Mouse (Mus musculus): ENCODE measurements around the gene Hif3a. TPM values are rescaled to one million over a fixed set of nuclear protein-coding genes. Genes with fewer than 3 reads are reported as not detected.
A peak's percentile ranks its signal among the peaks of the same experiment; 100 is the strongest.
"Not testable (repeated sequence)": the region's sequence is repeated elsewhere in the genome, so short reads cannot be mapped to it uniquely, and the experiment has no call there.

The Hif3a gene
- polyA plus RNA-seq (2016; fragmentation: Nextera tagmentation; extraction: Ambion mirVana) = 4.3 and 5.1 TPM in 2 replicates

DNA sequence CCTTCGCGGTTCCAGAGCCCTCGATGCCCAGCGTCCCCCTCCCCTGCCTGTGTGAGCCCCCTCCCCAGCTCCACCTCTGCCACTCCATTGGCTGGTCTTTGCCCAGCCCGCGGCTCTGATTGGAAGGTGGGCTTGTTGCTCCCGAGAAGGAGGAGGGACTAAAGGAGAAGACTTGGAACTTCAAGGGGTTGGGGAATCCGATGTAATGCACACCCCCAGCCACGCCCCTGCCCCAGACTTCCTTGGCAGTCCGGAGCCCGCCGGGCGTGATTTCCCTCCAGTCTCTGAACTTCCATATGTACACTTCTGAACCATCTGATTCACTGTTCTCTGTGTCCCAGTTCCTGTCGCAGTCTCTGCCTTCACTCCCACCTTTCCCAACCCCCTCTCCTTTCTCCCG, at the start of gene Hif3a:
Gene Hif3a, minus strand, starts transcription at position 39 of the 400 bp plus-strand sequence.
- Histone ChIP-seq H3K4me1 (peaks cover 35% of the 10 kb centered on the region), H3K4me3 (peak within 1 kb of the TSS; percentile 57), H3K27me3 (ENCODE audit: low read depth, poor library complexity, severe bottlenecking) (peaks cover 35% of the 10 kb centered on the region), H3K9me3 (replicated peaks) (no peaks in the 10 kb centered on the region), H3K36me3 (no peaks in the 10 kb centered on the region), H3K27ac (replicated peaks) (peak within 1 kb of the TSS; percentile 69)
- under 1% methylated on average over 15 of the region's 15 CpGs for WGBS
- peak; percentile 85 for DNase-seq (ENCODE audit: low spot score)

DNA sequence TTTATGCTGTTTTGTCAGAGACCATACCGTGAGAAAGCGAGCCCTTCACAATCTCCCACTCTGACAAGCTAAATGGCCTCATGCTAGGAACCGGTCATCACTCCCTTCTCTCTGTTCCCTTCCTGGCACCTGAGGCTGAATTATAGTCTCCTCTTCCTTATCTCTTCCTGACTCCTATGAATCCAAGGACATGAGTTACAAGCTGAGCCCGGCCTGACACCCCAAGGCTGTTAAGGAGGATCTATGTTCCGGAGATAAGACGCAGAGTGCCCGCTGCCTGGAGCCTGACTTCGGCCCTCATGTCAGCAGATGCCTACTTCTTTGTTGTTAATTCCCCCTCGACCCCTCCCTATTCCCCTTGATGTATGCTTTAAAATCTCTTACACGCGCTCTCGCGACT, 39.4 kb upstream of the Hif3a start:
- H3K27me3 ChIP-seq (ENCODE audit: low read depth, poor library complexity, severe bottlenecking); H3K36me3 ChIP-seq; H3K9me3 ChIP-seq (replicated peaks); H3K27ac ChIP-seq (replicated peaks); DNase-seq (ENCODE audit: low spot score); H3K4me1 ChIP-seq; H3K4me3 ChIP-seq: not testable (repeated sequence)
- WGBS = 91% methylated on average over 13 of the region's 13 CpGs

DNA sequence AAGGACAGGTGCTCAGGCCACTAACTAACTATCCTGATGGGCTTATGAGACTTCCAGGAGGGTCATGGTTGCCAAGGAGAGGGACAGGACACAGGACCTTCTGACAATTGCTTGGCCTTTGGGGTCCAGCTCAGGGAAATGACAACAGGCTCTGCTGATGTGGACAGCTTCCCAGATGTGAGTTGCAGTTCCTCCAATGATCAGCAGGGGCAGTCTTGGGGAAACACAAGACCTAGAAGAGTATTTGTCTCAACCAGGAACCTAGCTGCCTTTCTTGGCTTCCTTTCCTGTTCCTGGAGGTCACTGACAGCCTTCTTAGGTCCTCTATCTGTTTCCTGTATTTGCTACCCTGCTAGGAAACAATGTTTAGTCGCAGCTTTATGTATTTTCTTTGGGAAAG, 29.1 kb upstream of the Hif3a start:
- DNase-seq (ENCODE audit: low spot score) = no peak
- no peak overlapping the region for H3K4me3 ChIP-seq
- peaks cover 11% of the 10 kb centered on the region; the same call in 1 of the 2 replicates for H3K9me3 ChIP-seq (replicated peaks)
- H3K27ac ChIP-seq (replicated peaks) = no peak overlapping the region
- 10% methylated on average over 1 of the region's 1 CpGs for WGBS
- no peaks in the 10 kb centered on the region for H3K4me1 ChIP-seq
- no peaks in the 10 kb centered on the region for H3K27me3 ChIP-seq (ENCODE audit: low read depth, poor library complexity, severe bottlenecking)
- no peaks in the 10 kb centered on the region for H3K36me3 ChIP-seq

DNA sequence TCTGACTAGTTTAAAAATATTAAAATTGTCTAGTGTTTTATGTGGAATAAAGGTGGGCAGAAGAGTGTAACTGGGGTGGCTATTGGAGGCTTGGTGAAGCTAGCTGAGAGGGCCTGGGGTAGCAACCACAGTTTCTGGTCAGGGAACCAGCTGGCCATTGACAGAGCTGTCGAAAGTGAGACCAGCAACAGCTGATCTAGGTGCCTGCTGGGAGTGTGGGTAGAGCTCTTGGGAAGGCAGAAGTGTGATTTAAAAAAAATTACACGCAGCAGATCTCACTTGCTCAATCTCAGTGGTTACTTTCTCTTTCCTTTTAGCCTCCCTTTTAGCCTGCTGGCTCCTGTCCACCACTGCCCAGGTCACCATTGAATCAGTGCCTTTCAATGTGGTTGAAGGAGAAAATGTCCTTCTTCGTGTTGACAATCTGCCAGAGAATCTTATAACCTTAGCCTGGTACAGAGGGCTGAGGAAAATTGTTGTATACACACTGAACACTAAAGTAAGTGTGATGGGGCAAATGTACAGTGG, 27.9 kb upstream of the Hif3a start:
- no peak for DNase-seq (ENCODE audit: low spot score)
- Histone ChIP-seq H3K9me3 (replicated peaks) (peaks cover 11% of the 10 kb centered on the region; the same call in 1 of the 2 replicates), H3K36me3 (no peaks in the 10 kb centered on the region), H3K27me3 (ENCODE audit: low read depth, poor library complexity, severe bottlenecking) (no peaks in the 10 kb centered on the region), H3K27ac (replicated peaks) (no peak overlapping the region), H3K4me3 (no peak overlapping the region), H3K4me1 (no peaks in the 10 kb centered on the region)
- 62% methylated on average over 3 of the region's 3 CpGs for WGBS

DNA sequence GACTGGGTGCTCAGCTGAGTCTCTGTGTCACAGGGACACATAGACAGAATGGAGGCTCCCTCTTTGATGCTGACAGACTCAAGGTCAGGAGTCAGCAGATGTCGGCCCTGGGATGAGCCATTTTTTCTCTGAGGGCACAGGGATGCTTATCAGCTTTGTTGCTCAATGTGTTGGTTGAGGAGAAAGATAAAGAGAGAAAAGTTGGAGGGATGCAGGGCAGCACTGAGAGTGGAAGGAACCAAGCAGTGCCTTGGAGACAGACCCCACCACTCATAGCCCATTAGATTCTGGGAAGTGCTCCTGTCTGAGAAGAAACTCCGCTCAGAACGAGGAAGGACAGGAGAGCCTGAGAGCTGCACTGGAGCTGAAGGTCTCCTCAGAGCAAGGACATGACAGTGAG, 25.5 kb upstream of the Hif3a start:
- peaks cover 11% of the 10 kb centered on the region; the same call in 1 of the 2 replicates for H3K9me3 ChIP-seq (replicated peaks)
- no peak for DNase-seq (ENCODE audit: low spot score)
- no peaks in the 10 kb centered on the region for H3K27me3 ChIP-seq (ENCODE audit: low read depth, poor library complexity, severe bottlenecking)
- 81% methylated on average over 3 of the region's 3 CpGs for WGBS
- H3K4me3 ChIP-seq = no peak overlapping the region
- H3K4me1 ChIP-seq = no peaks in the 10 kb centered on the region
- no peak overlapping the region for H3K27ac ChIP-seq (replicated peaks)
- no peaks in the 10 kb centered on the region for H3K36me3 ChIP-seq

DNA sequence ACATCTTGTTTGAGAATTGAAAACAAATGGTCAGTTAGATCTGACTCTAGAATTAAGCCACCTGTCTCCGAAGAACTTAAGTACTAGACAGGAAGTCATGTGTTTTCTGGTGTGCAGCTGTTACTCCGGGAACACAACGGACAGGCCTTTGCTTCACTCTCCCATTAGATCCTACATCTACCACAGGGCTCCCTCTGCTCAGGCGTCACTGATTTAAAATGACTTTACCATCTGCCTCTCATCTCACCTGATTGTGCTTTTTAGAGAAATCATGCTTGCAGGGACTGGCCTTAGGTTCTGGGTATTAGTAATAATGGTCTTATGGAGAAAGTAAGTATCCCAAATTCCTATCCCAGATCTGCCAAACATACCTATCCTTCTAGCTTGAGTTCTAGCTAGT, 20.5 kb upstream of the Hif3a start:
- DNase-seq (ENCODE audit: low spot score) = no peak
- WGBS = 83% methylated on average over 4 of the region's 4 CpGs
- no peak overlapping the region for H3K4me3 ChIP-seq

DNA sequence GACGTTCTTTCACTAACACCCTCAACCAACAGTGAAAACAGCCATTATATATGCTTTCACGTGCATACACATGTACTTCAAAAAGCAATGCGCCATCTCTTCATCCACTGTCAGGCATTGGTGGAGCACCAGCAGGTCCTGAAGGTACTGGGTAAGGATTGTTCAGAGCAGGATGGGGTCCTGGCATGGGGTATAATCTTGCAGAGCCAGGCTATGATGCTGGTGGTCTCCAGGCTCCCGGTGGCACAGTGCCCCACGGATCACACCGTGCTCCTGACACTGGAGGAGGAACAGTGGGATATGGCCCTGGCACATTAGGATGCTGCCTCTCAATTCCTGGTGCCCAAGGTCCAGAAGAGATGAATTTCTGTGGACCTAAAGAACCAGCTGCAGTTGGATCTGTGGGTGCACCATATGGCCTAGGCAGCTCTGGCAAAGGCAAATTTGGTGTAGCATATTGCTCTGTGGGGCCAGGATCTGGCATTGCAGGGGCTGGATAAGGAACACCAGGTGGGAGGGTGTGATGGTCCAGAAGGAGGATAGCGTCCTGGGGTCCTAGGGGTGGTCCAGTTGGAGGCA, 15.9 kb upstream of the Hif3a start:
- Histone ChIP-seq H3K9me3 (replicated peaks) (peaks cover 6% of the 10 kb centered on the region; the same call in 1 of the 2 replicates), H3K4me3 (no peak overlapping the region), H3K27ac (replicated peaks) (no peak overlapping the region), H3K27me3 (ENCODE audit: low read depth, poor library complexity, severe bottlenecking) (no peaks in the 10 kb centered on the region), H3K4me1 (no peaks in the 10 kb centered on the region), H3K36me3 (no peaks in the 10 kb centered on the region)
- WGBS = 89% methylated on average over 7 of the region's 7 CpGs
- no peak for DNase-seq (ENCODE audit: low spot score)

More for the DNA sequence above, 20.5 kb upstream of the Hif3a start:
- Histone ChIP-seq H3K4me1 (no peaks in the 10 kb centered on the region), H3K27me3 (ENCODE audit: low read depth, poor library complexity, severe bottlenecking) (no peaks in the 10 kb centered on the region), H3K27ac (replicated peaks) (no peak overlapping the region), H3K9me3 (replicated peaks) (peaks cover 3% of the 10 kb centered on the region; the same call in 1 of the 2 replicates), H3K36me3 (no peaks in the 10 kb centered on the region)

DNA sequence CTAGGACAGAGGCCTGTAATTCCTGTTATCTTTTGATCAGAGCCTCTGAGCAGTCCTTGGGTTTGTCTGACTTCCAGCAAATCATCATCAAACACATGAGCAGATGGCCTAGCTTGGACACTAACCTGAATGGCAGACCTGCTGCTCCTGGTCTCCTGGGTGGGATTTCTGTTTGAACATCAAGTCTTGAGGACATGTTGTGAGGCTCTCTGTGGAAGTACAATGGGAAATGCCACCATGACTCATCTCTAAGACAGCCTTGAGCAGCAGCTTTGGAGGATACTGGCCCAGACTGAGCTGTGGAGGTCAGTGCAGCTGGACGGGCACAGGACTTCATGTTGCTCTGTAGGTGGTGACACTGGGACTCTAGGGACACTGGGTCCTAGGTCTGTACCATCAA, 14.3 kb upstream of the Hif3a start:
- Histone ChIP-seq H3K9me3 (replicated peaks) (peaks cover 6% of the 10 kb centered on the region; the same call in 1 of the 2 replicates), H3K4me1 (no peaks in the 10 kb centered on the region), H3K27me3 (ENCODE audit: low read depth, poor library complexity, severe bottlenecking) (no peaks in the 10 kb centered on the region), H3K36me3 (no peaks in the 10 kb centered on the region), H3K27ac (replicated peaks) (no peak overlapping the region), H3K4me3 (no peak overlapping the region)
- 85% methylated on average over 1 of the region's 1 CpGs for WGBS
- DNase-seq (ENCODE audit: low spot score) = no peak

DNA sequence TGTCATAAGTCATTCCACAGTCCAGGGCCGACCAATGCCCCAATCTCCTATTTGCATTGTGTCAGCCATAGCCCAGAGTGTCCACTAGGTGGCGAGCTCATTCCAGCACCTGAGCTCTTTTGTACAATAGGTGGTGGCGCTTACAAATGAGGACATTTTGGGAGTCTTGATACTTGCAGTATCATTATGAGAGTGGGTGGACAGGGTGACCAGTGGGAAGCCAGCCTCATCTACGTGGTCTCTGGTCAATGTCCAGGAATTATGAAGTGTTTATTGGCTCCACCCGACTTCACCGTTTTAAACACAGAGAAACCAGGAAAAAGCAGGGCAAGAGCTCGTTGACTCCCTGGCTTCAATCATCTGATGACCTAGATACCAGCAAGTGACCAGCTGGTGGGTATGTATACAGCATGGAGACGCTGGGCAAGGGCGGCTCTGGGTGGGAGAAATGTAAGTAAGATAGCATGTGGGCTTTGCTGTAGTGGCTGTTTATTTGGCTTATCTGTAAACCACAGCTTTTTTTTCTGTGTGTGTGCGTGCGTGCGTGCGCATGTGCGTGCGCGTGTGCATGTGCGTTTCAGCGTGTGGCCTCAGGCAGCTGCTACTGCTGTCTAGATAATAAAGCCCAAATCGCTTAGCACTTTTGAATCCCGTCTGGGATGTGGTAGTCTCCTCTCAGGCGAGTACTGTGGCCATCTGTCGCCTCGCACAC, 11.8 kb upstream of the Hif3a start, which contains the start of gene Psg16:
Gene Psg16, plus strand, starts transcription at position 137 of the 712 bp plus-strand sequence.
- DNase-seq (ENCODE audit: low spot score) = peak; percentile 66
- no peak within 1 kb of the TSS for H3K4me3 ChIP-seq
- WGBS = 75% methylated on average over 23 of the region's 23 CpGs

DNA sequence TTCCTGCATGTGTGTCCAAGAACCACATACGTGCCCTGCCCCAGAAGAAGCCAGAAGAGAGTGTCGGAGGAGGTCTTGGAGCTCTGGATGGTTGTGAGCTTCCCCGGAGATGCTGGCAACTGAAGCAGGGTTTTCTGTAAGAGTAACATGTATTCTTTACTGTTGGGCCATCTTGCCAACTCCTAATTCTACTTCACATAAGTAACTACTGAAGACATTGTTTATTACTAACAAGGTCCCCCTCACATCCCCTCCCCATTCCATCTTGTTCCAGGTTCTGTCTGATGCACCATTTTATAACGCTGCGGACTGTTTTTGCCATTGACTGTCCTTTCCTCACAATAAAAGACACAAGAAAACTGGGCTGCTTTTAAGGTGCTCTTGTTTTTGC, 11.3 kb upstream of the Hif3a start:
- WGBS = 56% methylated on average over 5 of the region's 5 CpGs
- Histone ChIP-seq H3K36me3 (no peaks in the 10 kb centered on the region), H3K27ac (replicated peaks) (no peak overlapping the region), H3K27me3 (ENCODE audit: low read depth, poor library complexity, severe bottlenecking) (no peaks in the 10 kb centered on the region), H3K4me1 (no peaks in the 10 kb centered on the region), H3K9me3 (replicated peaks) (peaks cover 6% of the 10 kb centered on the region; the same call in 1 of the 2 replicates), H3K4me3 (no peak overlapping the region)
- DNase-seq (ENCODE audit: low spot score) = no peak

More for the DNA sequence above, 11.8 kb upstream of the Hif3a start, which contains the start of gene Psg16:
- Histone ChIP-seq H3K27me3 (ENCODE audit: low read depth, poor library complexity, severe bottlenecking) (no peaks in the 10 kb centered on the region), H3K36me3 (no peaks in the 10 kb centered on the region), H3K27ac (replicated peaks) (no peak within 1 kb of the TSS), H3K4me1 (no peaks in the 10 kb centered on the region), H3K9me3 (replicated peaks) (peaks cover 6% of the 10 kb centered on the region; the same call in 1 of the 2 replicates)

DNA sequence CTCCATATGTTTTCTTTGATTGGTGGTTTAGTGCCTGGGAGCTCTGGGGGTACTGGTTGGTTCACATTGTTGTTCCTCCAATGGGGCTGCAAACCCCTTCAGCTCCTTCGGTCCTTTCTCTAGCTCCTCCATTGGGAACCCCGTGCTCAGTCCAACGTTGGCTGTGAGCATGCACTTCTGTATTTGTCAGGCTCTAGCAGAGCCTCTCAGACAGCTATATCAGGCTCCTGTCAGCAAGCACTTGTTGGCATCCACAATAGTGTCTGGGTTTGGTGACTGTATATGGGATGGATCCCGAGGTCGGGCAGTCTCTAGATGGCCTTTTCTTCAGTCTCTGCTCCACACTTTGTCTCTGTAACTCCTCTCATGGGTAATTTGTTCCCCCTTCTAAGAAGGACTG, 5.4 kb upstream of the Hif3a start:
- WGBS = 69% methylated on average over 5 of the region's 5 CpGs

DNA sequence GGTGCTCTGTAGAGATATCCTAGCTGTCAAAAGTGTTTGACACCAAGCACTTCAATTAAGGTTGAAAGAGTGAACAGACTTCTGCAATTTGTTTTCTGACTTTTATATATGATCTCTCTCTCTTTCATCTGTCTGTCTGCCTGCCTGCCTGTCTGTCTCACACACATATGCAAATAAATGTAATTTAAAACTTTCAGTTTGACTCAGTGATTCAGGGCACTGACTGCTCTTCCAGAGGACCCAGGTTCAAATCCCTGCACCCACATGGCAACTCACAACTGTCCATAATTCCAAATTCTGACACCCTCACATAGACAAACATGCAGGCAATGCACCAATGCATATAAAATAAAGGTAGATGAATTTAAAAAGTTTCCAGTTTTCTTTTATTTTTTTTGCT, 4.8 kb upstream of the Hif3a start:
- no peak for DNase-seq (ENCODE audit: low spot score)
- no peak overlapping the region for H3K4me3 ChIP-seq
- H3K4me1 ChIP-seq = peaks cover 9% of the 10 kb centered on the region
- no peak overlapping the region for H3K27ac ChIP-seq (replicated peaks)
- no peaks in the 10 kb centered on the region for H3K9me3 ChIP-seq (replicated peaks)
- H3K27me3 ChIP-seq (ENCODE audit: low read depth, poor library complexity, severe bottlenecking) = peaks cover 12% of the 10 kb centered on the region
- H3K36me3 ChIP-seq = no peaks in the 10 kb centered on the region

More for the DNA sequence above, 5.4 kb upstream of the Hif3a start:
- not testable (repeated sequence) for H3K4me3 ChIP-seq; DNase-seq (ENCODE audit: low spot score); H3K27ac ChIP-seq (replicated peaks); H3K4me1 ChIP-seq; H3K9me3 ChIP-seq (replicated peaks); H3K36me3 ChIP-seq
- peaks cover 11% of the 10 kb centered on the region for H3K27me3 ChIP-seq (ENCODE audit: low read depth, poor library complexity, severe bottlenecking)

DNA sequence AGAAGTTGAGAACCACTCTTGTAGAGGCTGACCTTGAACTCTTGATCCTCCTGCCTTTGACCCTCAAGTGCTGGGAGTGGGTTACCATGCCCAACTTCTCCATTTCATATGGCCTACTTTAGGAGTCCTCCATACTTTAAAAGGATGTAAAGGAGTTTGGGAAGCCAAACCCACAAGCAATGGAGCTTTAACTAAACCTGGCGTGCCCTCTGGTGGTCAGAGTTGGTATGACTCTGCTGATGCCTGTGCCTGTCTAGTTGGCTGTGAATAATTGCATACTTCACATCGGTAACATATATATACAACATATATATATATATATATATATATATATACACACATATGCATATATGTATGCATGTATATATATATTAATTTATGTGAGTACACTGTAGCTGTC, 4.2 kb upstream of the Hif3a start:
- 18% methylated on average over 2 of the region's 2 CpGs for WGBS
- no peaks in the 10 kb centered on the region for H3K9me3 ChIP-seq (replicated peaks)
- H3K4me1 ChIP-seq = peaks cover 14% of the 10 kb centered on the region
- no peak overlapping the region for H3K27ac ChIP-seq (replicated peaks)
- H3K36me3 ChIP-seq = no peaks in the 10 kb centered on the region
- no peak overlapping the region for H3K4me3 ChIP-seq
- peak; percentile 70 for DNase-seq (ENCODE audit: low spot score)
- H3K27me3 ChIP-seq (ENCODE audit: low read depth, poor library complexity, severe bottlenecking) = peaks cover 17% of the 10 kb centered on the region
